Mouse (Mus musculus): ENCODE measurements at regions not wholly inside any gene's neighbourhood (a gene's known extent, or its start where the extent isn't known, plus 50 kb on each side); places are given as distances from the start of the nearest gene placed in this dataset.
"Not testable (repeated sequence)": the region's sequence is repeated elsewhere in the genome, so short reads cannot be mapped to it uniquely, and the experiment has no call there.

- DNase-seq (ENCODE audit: low spot score), result not testable (repeated sequence)
Measured at GRCm38 (mm10) chr14:52556340-52556739, 60.8 kb upstream of the Olfr1507 start.

GRCm38 (mm10) chr14:52553399-52553798 lies 57.9 kb upstream of the Olfr1507 start:
- no peak for DNase-seq (ENCODE audit: low spot score)

DNA sequence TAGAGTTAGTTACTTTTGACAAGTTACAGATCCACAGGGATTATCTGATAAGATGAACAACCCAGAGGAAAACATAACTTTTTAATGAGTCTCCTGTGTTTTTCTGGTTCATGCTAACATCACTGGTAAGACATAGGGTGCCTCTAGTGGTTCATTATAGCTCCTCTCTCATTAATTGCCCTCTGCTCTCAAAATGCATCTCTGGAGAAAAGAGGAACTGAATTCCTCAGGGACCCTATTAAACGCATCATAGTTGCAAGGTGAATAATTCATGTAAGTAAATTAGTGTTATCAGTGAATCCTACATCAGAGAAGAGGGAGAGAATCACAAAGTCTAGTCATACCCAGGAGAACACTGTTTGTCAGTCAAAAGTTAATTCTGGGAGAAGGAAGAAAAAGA lies 52.4 kb upstream of the Olfr1507 start:
- no peak for DNase-seq (ENCODE audit: low spot score)
